Mouse (Mus musculus): ENCODE data around the gene Myl4.

Myl4 gene

DNA sequence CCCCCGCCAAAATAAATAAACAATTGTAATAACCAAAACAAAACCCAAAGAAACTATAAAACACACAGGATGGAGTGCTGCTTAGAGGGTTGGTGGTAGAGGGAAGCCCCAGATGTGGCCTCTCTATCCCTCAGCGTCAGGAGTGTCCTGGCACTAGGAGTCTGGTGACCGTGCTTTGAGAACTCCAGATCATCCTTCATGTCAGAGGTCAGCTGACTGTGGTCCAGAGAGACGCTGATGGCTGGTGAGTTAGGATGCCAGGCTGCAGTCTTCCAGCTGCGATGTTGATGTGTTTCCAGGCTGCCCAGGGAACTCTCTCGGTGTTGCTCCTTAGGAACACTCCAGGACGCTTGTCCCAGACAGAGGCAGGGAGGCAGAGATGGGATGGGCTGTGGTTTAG lies 21.6 kb downstream of the Myl4 start:
- DNase-seq, result no peak

DNA sequence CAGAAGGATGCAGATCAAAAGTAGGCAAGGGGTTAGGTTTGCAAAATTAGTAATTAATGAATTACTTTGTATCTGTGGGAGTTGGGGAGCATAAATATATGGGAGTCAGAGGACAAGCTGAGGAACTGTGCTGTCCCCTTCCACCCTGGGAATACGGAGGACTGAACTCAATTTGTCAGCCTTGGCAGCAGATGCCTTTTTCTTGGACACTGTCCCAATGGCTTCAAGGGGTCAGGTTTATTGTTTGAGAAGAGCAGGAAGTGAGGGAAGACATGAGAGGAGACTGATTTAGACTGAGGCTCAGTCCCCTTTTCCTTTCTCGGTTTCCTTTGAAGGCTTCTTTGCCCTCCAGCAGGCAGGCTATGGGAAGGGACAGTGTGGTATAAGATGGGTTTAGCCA lies 22.1 kb downstream of the Myl4 start:
- DNase-seq, result peak in 1 of 2 experiments; percentile 13

DNA sequence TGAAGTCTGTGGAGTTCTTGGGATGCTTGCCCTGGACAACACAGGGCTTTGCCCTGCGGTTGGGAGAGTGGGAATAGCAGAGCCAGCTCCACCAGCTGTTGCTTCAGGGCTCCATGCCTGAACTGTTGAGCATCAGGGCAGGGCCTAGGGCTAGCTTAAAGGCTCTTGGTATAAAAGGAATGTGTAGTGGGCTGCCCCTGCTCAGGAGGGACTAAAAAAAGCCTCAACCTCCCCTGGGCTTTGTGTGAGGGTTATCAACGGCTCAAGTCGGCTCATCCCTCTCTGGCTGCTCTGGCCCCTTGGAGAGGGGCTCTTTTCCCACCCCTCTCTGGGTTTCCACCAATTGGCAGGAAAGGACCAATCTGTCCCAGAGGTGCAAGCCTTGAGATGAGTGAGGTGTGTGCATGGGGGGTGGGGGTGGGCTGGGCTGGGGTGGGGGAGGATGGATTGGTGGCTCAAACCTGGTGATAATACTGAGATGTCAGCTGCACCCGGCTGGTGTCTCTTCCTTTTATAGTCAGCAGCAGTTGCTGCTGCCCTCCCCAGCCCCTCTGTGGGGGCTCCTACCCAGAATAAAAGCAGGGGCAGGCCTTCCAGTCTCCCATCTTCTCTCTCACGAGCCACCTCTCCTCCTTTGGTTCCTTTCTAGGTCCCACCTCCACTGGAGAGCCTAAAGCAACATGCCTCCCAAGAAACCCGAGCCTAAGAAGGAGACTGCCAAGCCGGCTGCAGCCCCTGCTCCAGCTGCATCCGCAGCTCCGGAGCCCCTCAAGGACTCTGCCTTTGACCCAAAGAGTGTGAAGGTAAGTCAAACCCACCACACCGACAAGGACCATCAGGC lies 26.5 kb downstream of the Myl4 start:
- no peak for DNase-seq

DNA sequence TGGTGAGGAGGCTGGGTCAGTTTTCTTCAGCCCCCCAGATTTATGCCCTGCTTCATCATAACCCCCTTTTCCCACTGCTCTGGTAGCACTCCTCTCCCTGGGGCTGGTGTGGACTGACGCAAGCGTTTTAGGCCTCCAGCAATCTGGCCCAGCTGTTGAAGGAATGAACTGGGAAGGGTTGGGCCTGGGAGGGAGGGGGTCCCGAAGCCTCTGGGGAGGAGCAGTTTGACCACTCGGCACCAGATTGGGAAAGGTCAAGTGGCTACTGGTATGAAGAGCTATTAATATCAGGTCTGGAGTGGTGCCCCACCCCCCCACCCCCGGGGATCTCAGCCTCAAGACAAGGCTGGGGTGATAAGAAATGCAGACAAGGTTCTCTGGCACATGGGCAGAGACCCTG lies 27.6 kb downstream of the Myl4 start:
- no peak for DNase-seq

DNA sequence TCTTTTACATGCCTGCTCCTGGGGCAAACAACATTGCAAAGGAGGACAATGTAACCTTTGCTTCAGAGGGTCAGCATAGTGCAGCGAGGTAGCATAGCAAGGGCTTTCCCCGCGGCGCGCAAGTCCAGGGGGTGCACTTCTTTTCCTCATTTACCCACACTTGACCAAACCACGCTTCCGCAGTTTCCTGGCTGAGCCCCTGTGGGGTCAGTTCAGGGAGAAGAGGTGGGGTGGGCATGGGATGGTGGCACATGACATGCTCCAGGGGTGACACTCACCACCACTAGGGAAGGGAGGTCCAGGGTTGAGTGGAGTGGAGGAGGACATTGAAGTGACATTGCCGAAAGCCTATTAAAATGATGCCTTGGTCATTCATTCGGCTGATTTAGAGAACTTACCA lies 28.6 kb downstream of the Myl4 start:
- DNase-seq, result no peak

DNA sequence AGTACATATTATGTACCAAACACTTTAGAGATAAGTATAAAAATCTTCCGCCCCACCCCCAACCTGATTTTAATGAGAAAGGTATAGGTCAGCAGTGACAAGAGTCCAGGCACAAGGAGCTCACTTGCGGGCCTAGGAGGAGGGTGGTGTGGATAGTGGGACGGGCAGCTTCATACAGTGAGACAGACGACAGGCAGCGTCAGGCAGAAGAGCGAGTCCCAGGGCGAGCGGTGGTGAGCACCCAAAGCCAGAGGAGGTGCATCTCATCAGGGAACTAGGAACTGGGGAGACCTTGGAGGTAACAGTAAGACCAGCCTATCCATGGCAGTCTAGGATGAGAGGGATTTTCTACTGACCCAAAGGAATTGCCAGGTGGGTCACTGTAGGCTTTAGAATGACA lies 29.1 kb downstream of the Myl4 start:
- no peak for DNase-seq

DNA sequence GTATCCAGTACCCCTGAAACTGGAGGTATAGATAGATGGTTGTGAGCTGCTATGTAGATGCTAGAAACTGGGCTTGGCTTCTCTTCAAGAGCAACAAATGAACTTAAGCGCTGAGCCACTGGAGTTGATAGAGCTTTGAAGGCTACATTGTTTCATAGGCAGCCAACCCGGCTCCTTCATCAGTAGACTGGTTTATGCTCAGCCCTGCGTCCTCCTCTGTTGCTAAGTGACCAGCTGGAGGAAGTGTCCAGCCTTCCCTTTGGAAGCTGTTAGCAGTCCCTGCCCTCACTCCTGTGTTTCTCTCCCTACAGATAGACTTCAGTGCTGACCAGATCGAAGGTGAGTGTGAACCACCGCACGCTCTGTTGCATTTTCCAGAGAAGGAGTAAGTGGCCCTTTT lies 29.6 kb downstream of the Myl4 start:
- no peak for DNase-seq

DNA sequence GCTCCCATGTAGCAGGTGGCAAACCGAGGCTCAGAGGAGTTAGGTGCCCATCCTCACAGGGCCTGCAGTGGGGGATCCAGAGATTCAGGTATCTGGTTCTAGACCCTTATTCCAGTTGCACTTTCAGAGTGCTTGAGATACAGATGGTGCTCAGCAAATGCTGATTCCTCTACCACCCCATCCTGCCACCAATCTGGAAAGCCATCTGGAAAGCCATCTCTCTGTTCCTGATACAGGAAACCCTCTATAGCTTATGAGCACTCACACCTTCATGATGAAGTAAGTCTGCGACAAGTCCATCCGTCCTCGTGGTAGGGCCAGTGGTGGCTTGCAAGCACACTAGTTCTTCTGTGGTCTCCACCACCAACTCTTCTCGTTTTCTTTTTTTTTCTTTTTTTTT lies 30.1 kb downstream of the Myl4 start:
- no peak for DNase-seq

DNA sequence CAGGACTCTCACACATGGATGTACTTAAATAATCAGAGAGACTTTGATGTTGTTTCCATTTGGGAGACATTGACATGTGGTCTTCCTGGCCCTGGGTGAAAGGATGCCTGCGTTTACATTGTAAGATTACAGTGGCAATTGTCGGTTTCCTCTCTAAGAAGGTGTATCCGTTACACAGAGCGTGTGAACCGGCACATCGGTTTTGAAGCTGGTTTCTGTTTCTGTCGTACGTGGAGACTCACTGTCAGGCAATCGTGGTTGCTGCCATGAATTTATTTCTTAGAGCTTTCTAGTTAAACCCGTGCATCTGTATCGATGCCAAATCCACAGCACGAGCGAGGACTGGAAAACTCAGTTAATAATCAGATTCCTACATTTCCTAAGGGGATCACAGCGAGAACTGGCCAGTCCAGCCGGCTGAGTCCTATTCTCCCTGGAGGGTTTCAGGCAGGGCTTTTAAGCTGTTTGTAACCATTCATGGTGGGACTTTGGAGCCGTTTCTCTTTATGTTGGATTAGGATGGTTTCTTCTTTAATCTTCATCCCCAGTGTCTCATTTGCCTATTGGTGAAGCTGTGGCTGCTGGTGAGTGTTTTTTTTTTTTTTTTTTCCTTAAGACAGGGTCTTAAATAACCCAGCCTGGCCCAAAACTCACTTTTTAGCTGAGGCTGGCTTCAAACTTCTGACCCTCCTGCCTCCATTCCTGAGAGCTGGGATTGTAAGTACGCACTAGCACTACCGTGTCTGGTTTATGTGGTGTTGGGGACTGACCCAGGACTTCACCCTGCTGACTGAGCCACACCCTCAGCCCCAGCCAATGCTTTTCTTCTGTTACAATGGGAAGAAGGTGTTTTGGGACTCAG lies 31.2 kb downstream of the Myl4 start:
- DNase-seq, result peak in 1 of 2 experiments; percentile 22

DNA sequence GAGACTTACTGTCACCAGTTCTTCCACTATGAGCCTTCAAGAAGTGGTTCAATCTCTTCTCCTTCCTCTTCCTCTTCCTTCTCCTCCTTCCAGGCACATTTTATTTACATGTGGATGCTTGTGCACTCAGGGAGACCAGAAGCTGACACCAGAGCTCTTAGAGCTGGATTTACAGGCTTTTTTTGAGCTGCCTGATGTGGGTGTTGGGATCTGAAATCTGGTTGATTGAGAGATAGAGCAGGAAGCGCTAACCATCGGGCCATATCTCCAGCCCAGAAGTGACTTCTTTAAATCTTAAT lies 31.8 kb downstream of the Myl4 start:
- DNase-seq, result no peak

DNA sequence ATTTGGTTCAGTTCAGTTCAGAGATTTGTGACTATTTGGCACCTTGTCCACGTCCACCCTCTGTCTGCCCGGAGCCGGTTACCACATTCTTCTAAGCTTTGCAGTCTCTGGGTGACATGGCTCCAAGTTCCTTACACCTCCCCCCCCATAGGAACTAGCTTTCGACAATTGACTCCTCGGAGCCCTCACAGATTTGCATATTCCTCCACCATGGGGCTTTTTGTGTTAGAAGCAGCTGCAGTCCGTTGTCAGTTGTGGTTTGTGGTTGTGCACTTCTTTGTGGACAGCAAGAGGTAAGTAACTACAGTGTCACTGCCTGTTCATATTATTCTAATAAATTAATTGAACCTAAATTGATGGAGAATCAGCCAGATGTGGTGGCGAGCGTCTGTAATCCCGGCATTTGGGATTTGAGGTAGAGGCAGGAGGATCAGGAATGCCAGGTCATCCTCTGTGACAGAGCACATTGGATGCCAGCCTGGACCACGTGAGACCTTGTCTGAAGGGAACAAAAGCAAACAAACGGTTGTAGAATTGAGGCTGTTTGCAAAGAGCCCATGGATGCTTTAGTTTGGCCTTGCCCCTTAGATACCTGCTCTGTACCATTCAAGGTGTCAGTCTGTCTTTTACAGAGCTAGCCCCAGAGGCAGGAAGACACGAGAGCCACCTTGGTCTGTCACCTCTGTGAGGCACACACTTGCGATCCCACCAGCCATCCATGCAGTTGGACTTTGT lies 32.3 kb downstream of the Myl4 start:
- no peak for DNase-seq

DNA sequence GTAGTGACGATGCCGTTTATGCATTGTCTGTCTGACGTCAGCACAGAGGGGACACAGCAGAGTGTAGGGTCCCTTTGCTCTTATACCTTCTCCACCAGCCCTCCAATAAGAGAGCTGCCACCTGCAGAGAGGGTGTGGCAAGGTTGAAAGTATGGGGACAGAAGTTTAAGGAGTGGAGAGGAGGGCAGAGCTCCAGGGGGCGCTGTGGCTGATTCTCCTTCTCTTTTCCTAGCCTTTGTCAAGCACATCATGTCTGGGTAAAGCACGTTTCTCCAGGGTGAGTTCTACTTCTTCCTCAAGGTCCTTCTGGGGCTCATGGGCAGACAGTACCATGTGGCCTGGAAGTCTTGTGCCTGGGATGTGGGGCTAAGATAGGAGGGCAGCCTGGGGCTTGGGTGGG lies 35.0 kb downstream of the Myl4 start:
- no peak for DNase-seq

DNA sequence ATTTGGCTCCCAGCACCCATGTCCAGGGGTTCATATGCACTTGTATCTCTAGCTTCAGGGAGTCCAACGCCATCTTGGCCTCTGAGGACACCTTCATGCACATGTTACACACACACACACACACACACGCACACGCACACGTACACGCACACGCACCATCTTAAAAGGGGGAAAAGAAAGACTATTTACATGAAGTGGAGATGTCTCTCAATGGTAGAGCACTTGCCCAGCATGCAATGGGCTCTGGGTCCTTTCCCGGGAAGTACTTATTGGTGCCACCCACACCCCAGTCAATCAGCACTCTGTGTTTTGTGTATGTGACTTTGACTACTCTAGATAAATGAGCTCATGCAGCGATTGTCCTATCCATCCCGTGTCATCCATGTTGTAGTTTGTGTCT lies 37.4 kb downstream of the Myl4 start:
- no peak for DNase-seq

DNA sequence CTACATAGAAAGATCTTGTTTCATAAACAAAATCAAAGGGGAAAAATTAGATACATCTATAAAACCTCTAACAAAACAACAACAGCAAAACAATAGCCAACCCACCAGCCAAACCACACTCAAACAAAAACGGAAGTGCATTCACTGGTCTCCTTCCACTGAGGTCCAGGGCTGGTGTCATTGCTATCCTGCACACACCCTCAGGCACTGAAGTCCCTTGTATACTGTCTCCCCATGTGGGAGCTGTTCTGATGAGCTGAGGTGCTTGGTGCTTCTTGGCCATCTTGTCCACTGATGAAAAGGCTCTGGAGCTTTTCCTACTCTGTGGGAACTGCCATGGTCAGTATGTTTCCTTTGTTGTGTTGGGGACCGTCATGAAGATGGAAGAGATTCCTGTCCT lies 38.0 kb downstream of the Myl4 start:
- DNase-seq, result no peak

DNA sequence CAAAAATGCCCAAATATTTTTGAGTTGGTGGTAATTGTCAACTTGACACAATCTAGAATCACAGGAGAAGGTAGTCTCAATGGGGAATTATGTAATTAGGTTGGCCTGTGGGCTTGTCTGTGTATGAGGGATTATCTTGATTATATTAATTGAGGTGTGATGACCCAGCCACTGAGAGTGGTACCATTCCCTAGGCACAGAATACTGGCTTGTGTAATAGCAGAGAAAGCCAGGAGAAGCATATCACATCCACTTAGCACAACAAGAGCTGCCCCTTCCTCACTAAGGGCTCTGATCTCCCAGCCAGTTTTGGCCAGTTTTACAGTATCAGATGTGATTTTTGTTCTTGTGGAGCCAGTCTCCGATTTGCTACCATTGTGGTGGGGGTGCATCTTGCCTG lies 39.1 kb downstream of the Myl4 start:
- DNase-seq, result no peak

DNA sequence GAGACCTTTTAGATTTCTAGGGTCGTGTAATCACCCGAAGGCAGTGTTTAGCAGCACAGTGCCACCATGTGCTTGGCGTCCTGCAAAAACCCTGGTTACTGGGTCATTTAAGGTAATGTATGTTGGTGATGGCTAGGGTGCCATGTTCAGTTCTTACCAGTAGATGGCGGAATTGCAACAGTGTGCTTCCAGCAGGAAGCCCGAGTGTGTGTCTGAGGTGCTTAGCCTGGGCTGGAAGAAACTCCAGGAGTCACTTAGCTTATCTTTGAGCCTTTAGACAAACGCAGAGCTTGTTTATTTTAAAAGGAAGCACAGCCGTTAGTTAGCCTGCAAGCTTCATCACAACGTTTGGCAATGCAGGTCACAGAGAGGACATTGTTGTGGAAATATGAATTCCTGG lies 39.7 kb downstream of the Myl4 start:
- DNase-seq, result peak; percentile 84 to 87

DNA sequence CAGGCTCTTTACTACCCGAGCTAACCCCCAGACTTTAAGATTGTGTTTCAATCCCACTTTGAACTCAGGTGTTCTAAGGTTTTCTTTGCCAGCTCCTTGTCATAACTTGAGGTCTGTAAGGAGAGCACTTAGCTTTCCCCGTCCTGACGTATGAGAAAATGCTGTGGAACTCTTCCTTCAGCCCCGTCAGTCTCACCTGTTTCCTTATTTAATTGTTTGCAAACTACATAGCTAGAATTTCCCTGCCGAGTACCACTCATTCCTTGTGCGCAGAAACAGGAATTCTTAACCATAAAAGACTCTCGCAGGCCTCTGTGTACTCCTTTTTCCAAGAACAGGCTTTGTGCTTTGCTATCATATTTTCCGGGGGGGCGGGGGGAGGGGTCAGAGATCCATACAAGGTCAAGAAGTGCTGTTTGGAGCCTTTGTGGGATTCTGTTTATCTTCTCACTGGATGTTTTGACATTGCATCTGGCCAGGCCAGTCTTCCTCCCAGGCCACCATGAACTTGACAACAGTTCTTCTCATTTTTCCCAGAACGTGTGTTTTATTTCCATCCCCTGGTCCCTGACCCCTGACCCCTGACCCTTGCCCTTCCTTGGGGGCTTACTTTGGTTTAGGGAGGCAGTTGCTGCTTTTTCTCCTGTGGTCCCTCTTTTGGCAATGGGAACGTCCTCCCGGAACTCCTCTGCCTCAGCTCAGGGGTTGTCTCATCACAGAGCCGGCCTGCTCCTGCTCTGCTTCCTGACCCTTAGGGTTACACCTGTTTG lies 41.8 kb downstream of the Myl4 start:
- peak; percentile 13 to 16 for DNase-seq

DNA sequence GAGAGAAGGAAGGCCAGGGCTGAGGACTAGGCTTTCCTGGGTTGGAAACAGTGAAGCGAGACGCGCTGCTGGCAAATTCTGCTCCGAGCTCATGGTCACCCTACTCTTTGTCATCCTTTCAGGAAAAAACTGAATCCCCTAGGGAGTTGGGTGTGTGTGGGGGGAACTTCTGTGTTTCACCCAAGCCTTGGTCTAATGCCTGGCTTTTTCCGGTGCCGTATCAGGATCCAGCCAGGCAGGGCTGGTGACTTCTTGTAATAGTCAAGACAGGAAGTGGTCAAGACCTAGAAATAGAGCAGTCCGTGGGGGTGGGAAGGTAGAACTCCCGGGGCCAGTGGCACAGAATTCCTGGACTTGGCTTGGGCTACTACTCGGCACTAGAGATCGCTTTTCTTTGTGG lies 45.9 kb downstream of the Myl4 start:
- peak; percentile 33 to 44 for DNase-seq

DNA sequence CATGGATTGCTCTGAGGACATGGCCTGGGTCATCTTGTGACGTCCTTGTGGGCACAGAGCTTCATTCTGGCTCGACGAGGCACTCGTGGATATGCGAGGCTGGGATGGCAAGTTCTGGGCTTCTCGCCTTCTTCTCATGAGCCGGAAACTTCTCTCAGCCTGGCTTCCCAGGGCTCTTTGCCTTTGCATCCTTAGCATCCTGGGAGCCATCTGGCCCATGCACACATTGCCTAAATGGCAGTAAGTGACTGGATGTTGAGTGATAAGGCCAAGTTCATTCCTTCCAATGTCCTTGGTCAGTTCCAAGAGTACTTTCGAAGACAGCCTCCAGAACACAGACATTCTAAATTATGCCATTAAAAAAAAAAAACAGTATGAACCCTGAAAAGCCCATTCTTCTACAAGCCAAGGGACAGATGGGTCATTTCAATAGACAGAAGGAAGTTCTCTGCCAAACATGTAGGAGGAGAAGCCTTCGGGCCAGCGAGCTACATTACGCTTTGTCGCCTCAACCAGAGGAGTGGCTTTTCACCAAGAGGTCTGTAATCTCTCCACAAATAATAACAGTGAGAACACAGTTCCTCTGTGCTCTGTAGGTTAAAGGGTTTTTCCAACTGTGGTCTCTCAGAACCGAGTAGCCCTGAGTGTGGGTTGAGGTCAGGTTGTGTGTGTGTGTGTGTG lies 48.9 kb downstream of the Myl4 start:
- peak in 1 of 2 experiments; percentile 15 for DNase-seq

DNA sequence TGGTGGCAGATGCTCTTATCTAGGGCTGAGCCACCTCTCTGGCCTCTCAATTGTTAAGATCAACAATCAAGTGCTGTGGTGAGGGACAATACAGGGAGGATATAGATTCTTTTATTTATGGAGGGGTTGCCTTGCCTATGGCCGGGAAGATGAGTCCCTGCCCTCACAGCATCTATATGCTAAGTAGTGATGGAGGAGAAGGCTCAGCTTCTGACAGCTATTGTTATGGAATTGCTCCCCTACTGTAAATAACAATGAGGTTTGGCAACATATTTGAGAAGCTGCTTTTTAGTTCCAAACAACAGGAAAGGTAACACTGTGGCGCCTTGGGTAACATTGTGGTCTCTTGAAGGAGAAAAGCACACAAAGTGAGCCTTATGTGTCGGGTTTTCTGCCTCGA lies 50.2 kb downstream of the Myl4 start:
- no peak for DNase-seq

DNA sequence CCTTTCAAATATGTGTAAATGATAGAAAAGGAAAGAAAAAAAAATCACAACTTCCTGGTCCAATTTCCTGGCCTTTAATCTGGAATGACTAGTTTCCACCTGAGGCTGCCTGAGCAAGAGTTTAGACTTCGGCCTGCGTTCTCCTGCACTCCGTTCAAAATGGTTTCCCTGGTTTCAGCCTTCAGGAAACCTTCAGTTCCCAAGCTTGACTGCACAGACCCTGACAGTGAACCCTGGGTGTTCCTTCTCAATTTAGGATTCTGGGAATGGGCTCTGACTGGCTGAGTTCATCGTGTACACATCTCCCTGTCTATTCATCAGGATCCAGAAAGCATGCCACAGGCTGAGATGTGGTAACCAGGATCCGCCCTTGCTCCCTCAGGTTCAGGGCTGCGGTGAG lies 53.7 kb downstream of the Myl4 start:
- DNase-seq, result no peak
